Mouse (Mus musculus) cortical plate, adult 2 months (tissue): ENCODE results near the gene Cbx1.

Experiments
- CTCF ChIP-seq: fragments of 200-500 bp; IDR thresholded peaks from 2 replicates; pipeline ENCODE4 v1.5.1; 2011; ENCODE audit warnings: mild to moderate bottlenecking, control low read depth, low read length; ENCODE audit not compliant: insufficient read depth; ENCODE audit errors: extremely low read depth
- POLR2A ChIP-seq: fragments of 200-500 bp; IDR thresholded peaks from 2 replicates; pipeline ENCODE4 v1.6.1; 2011; ENCODE audit warnings: mild to moderate bottlenecking, low read length, control low read depth; ENCODE audit not compliant: insufficient read depth; ENCODE audit errors: extremely low read depth

GRCm38 (mm10) chr11:96776968-96777962 lies 11.7 kb upstream of the Cbx1 start, which contains the start of gene Snx11:
- peak; percentile 75 for TF ChIP-seq POLR2A
- TF ChIP-seq CTCF = peak; percentile 33
